Mouse (Mus musculus) limb, embryonic 12.5 days (tissue): ENCODE results near the gene Phldb3. TPM values are rescaled to one million over a fixed set of nuclear protein-coding genes. Genes with fewer than 3 reads are reported as not detected.

Experiments
- ATAC-seq: fragments of 200-750 bp; cut with Nextera tagmentation; 2 replicates; pipeline ENCODE4 v1.8.0; 2017; ENCODE audit warnings: low read depth, moderate TSS enrichment; ENCODE audit not compliant: insufficient number of reproducible peaks, insufficient read depth, low FRiP score, low TSS enrichment
- H3K27ac ChIP-seq: fragments of 300-500 bp; sonication (generic); 2 replicates; pipeline ENCODE4 v1.5.1; 2016; ENCODE audit warnings: mild to moderate bottlenecking, moderate library complexity
- H3K27me3 ChIP-seq: fragments of 300-500 bp; sonication (generic); 2 replicates; pipeline ENCODE4 v1.6.1; 2016; ENCODE audit warnings: mild to moderate bottlenecking, moderate library complexity
- H3K36me3 ChIP-seq: fragments of 300-500 bp; sonication (generic); 2 replicates; pipeline ENCODE4 v1.6.1; 2016; ENCODE audit warnings: mild to moderate bottlenecking, moderate library complexity
- H3K4me1 ChIP-seq: fragments of 300-500 bp; sonication (generic); replicated peaks from 2 replicates; pipeline ENCODE4 v1.6.1; 2016
- H3K4me2 ChIP-seq: fragments of 300-500 bp; sonication (generic); 2 replicates; pipeline ENCODE4 v1.6.1; 2016; ENCODE audit warnings: mild to moderate bottlenecking, moderate library complexity
- H3K4me3 ChIP-seq: fragments of 300-500 bp; sonication (generic); replicated peaks from 2 replicates; pipeline ENCODE4 v1.5.1; 2016; ENCODE audit warnings: mild to moderate bottlenecking
- H3K9ac ChIP-seq: fragments of 300-500 bp; sonication (generic); replicated peaks from 2 replicates; pipeline ENCODE4 v1.6.1; 2016; ENCODE audit warnings: mild to moderate bottlenecking, moderate library complexity
- H3K9me3 ChIP-seq: fragments of 300-500 bp; sonication (generic); 2 replicates; pipeline ENCODE4 v1.6.1; 2016; ENCODE audit warnings: mild to moderate bottlenecking, moderate library complexity
- WGBS: fragments of 180-500 bp; shearing (Covaris S2); methylation state at CpG from one replicate; pipeline ENCODE4 v1.1.7; 2016; 5-methylcytosine and 5-hydroxymethylcytosine counted together
- polyA plus RNA-seq: library from polyadenylated mRNA; unstranded; fragments of >200 nt; fragmentation: Nextera tagmentation; extraction: Ambion mirVana; gene quantifications from 2 replicates; pipeline ENCODE4 v1.2.1, GENCODE M21; 2016

Gene Phldb3
- polyA plus RNA-seq, 1 experiment from 2014 or later: 0.20 TPM

DNA sequence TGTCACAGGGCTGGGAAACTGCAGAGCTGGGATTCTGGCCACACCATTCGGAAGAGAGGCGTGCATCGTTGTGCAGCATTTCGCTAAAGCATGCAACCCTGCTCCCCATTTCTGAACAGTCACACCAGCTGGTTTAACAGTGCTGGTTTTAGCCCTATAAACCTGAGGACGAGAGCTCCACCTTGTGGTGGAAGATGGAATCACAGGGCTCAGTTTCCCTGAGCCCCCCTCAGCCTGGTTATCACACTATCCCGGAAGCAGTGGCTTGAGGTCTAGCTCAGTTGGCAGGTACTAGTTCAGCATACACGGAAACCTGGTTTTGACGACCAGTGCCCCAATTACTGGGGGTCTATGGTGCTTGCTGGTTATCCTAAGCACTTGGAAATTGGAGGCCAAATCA, 52.0 kb downstream of the Phldb3 start:
- peak; percentile 52; the same call in 1 of the 2 replicates for ATAC-seq
- H3K9me3 ChIP-seq: no peaks in the 10 kb centered on the region
- H3K36me3 ChIP-seq: no peaks in the 10 kb centered on the region
- H3K4me2 ChIP-seq: no peak overlapping the region
- no peaks in the 10 kb centered on the region for H3K27me3 ChIP-seq
- no peaks in the 10 kb centered on the region for H3K4me1 ChIP-seq
- H3K27ac ChIP-seq: no peak overlapping the region
- H3K4me3 ChIP-seq: no peak overlapping the region
- 22% methylated on average over 8 of the region's 8 CpGs for WGBS
- no peak overlapping the region for H3K9ac ChIP-seq

DNA sequence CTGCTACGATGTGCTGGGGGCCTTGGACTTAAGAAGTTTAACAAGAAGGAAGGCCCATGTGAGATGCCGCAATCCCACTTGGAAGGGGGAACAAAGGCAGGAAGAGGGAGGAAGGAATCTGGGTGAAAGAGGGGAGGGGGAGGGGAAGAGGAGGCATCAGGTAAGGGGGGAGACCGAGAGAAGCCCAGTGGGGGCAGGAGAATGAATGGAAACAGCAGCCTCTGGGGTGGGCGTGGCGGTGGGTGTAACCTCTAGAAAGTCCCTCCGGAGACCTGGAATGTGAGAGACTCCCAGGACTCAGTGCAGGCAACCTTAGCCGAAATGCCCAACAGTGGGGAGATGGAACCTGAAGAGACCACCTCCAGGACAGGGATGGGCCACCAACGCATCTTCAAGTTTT, 53.7 kb downstream of the Phldb3 start:
- H3K4me1 ChIP-seq: no peaks in the 10 kb centered on the region
- H3K27ac ChIP-seq: no peak overlapping the region
- H3K4me2 ChIP-seq: no peak overlapping the region
- no peaks in the 10 kb centered on the region for H3K36me3 ChIP-seq
- no peaks in the 10 kb centered on the region for H3K9me3 ChIP-seq
- no peak for ATAC-seq
- 46% methylated on average over 8 of the region's 8 CpGs for WGBS
- no peaks in the 10 kb centered on the region for H3K27me3 ChIP-seq
- H3K9ac ChIP-seq: no peak overlapping the region
- no peak overlapping the region for H3K4me3 ChIP-seq

DNA sequence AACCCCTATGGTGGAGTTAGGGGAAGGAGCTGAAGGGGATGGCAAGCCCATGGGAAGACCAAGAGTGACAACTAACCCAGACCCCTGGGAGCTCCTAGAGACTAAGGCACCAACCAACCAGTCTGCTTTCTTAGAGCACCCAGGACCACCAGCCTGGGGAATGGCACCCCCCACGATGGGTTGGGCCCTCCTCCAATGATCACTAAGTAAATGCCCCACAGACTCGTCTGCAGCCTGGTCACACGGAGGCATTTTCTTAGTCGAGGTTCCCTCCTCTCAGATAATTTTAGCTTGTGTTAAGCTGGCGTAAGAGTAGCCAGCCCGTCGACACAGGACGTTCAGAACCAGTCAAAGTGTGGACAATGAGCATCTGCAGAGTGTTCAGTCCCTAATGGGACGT, 54.4 kb downstream of the Phldb3 start:
- WGBS: 83% methylated on average over 9 of the region's 9 CpGs
- H3K4me3 ChIP-seq: no peak overlapping the region
- no peaks in the 10 kb centered on the region for H3K27me3 ChIP-seq
- no peak overlapping the region for H3K4me2 ChIP-seq
- H3K9me3 ChIP-seq: no peaks in the 10 kb centered on the region
- no peak for ATAC-seq
- no peak overlapping the region for H3K9ac ChIP-seq
- no peak overlapping the region for H3K27ac ChIP-seq
- H3K36me3 ChIP-seq: no peaks in the 10 kb centered on the region
- no peaks in the 10 kb centered on the region for H3K4me1 ChIP-seq

DNA sequence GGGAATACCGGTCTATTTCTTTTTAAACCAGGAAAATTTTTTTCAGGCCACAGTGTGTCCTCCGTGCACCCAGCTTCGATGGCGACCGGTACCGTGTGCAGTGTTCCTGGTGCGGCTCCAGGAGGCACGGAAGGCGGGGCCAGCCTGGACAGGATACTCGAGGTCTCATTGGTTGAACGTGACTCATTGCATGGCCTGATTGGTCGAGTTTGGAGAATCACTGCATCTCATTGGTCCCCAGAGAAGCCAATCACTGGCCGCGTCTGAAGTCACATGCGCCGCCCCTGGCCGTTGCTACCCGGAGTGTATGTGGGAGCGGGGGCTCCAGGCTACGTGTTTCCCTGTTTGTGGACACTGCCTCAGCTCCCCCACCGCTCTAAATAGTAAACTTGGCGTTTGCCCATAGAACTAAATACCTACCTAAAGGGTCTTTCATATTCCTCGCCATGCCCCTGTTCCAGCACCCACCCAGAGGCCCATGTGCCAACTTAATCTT, 61.4 kb downstream of the Phldb3 start:
- WGBS: 89% methylated on average over 23 of the region's 23 CpGs
- no peaks in the 10 kb centered on the region for H3K27me3 ChIP-seq
- H3K4me2 ChIP-seq: no peak overlapping the region
- no peaks in the 10 kb centered on the region for H3K4me1 ChIP-seq
- no peaks in the 10 kb centered on the region for H3K36me3 ChIP-seq
- no peak for ATAC-seq
- H3K9me3 ChIP-seq: no peaks in the 10 kb centered on the region
- H3K27ac ChIP-seq: no peak overlapping the region
- no peak overlapping the region for H3K9ac ChIP-seq
- H3K4me3 ChIP-seq: no peak overlapping the region

DNA sequence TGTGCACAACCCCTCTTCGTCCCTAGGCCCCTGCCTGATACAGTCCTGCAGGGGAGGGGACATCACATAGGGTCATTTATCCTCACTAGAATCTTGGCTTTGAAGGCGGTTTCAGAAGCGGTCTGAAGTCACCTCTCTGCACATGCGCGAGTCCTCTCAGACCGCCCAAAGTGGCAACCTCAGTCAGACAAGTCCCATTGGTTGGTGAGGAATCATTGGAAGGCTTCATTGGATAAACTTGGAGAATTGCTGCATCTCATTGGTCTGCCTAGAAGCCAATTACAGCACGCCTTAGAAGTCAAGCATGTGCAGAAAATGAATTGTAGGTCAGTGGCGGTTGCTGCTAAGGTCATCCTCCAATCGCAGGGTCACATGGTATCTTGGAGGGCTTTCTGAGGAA, 66.0 kb downstream of the Phldb3 start, which contains the start of gene Tex101:
TSS of gene Tex101 (minus strand) at position 101 of the 400 bp plus-strand sequence.
- Histone ChIP-seq H3K36me3 (no peaks in the 10 kb centered on the region), H3K9me3 (no peaks in the 10 kb centered on the region), H3K4me3 (no peak within 1 kb of the TSS), H3K9ac (no peak within 1 kb of the TSS), H3K27me3 (no peaks in the 10 kb centered on the region), H3K4me1 (no peaks in the 10 kb centered on the region), H3K4me2 (no peak within 1 kb of the TSS), H3K27ac (no peak within 1 kb of the TSS)
- 90% methylated on average over 9 of the region's 9 CpGs for WGBS
- no peak for ATAC-seq

Other genes starting within 250 kb of the Phldb3 start
- gene Kcnn4, start 240.5 kb upstream of the Phldb3 start, polyA plus RNA-seq: 2.1 and 2.8 TPM in 2 replicates
- gene Smg9, start 211.1 kb upstream of the Phldb3 start, polyA plus RNA-seq: 22.7 and 25.4 TPM in 2 replicates
- not detected in 2 replicates for gene Irgc1, start 158.5 kb upstream of the Phldb3 start, polyA plus RNA-seq
- gene Plaur, start 148.3 kb upstream of the Phldb3 start, polyA plus RNA-seq: 1.8 and 2.6 TPM in 2 replicates
- 6.5 and 7.0 TPM in 2 replicates for gene Cadm4, start 128.7 kb upstream of the Phldb3 start, polyA plus RNA-seq
- gene Zfp428, start 103.8 kb upstream of the Phldb3 start, polyA plus RNA-seq: 94.4 and 101 TPM in 2 replicates
- 0.52 and 1.1 TPM in 2 replicates for gene AC161166.1, start 98.3 kb upstream of the Phldb3 start, polyA plus RNA-seq
- 10.8 and 11.6 TPM in 2 replicates for gene Irgq, start 80.1 kb upstream of the Phldb3 start, polyA plus RNA-seq
- not detected in 2 replicates for gene Pinlyp, start 64.6 kb upstream of the Phldb3 start, polyA plus RNA-seq
- 131 and 134 TPM in 2 replicates for gene Xrcc1, start 64.5 kb upstream of the Phldb3 start, polyA plus RNA-seq
- gene Ethe1, start 23.2 kb upstream of the Phldb3 start, polyA plus RNA-seq: 25.1 and 25.6 TPM in 2 replicates
- gene Zfp575, start 23.1 kb upstream of the Phldb3 start, polyA plus RNA-seq: 3.6 and 4.0 TPM in 2 replicates
- 3.1 and 3.3 TPM in 2 replicates for gene Lypd3, start 25.8 kb downstream of the Phldb3 start, polyA plus RNA-seq
- gene Tex101, start 65.9 kb downstream of the Phldb3 start, polyA plus RNA-seq: not detected in 2 replicates
- gene BC049730, start 98.5 kb downstream of the Phldb3 start, polyA plus RNA-seq: not detected in 2 replicates
- not detected in 2 replicates for gene Gm4763, start 116.1 kb downstream of the Phldb3 start, polyA plus RNA-seq
- not detected in 2 replicates for gene Cd177, start 149.5 kb downstream of the Phldb3 start, polyA plus RNA-seq
- gene Ceacam10, start 166.4 kb downstream of the Phldb3 start, polyA plus RNA-seq: not detected in 2 replicates